Mouse (Mus musculus) common myeloid progenitor, adult 5-6 weeks (primary cell): ENCODE results near the gene Nrip3. TPM values are rescaled to one million over a fixed set of nuclear protein-coding genes. Genes with fewer than 3 reads are reported as not detected.

ENCODE experiments used
- ATAC-seq: replicated peaks from 2 replicates; pipeline ENCODE4 v1.8.0; 2016; ENCODE audit warnings: low read depth, mild to moderate bottlenecking, moderate TSS enrichment, inconsistent platforms; ENCODE audit not compliant: poor library complexity, severe bottlenecking
- total RNA-seq: library from RNA; stranded (forward); fragments of 200-1000, 187-1606 nt; gene quantifications from 2 replicates; pipeline ENCODE4 v1.2.3, GENCODE M21; 2017

Gene Nrip3
- 0.41 and 0.44 TPM in 2 replicates for total RNA-seq

DNA sequence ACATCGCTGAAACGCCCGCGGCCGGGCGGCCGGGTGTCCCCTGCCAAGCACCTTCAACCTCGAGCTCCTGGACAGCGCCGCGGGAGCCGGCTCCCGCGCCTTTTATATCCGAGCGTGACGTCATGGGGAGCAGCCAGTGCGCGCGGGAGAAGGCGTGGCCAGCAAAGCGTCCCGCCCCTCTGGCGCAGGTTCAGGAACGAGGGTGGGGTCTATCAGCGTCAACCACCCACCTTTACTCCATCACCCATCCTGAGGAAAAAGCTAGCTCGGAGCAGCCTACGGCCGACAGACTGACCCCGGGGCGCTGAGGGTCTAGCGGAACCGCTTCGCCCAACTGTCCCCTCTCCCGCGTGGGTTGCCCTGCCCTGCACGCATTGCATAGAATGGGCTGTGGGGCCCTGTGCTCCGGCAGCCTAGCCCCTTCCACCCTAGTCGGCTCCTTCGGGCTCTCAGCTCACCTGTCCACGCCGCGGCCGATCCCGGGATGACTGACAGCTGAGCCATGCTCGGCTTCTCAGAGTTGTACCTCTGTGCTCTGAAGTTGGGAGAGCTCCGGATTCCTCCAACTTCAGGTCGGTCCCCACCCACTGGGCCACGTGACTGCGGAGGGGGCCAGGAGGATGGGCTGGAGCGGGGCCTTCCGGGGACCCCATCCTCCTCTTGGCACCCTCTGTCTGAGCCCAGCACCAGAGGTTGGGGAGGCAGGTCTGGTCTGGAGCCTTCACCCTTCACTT lies at the start of gene Nrip3:
Gene Nrip3 (minus strand): TSS at position 556 of the 734 bp plus-strand sequence.
- peak; percentile 69 for ATAC-seq

GRCm38 (mm10) chr7:109831376-109831775 lies 49.6 kb upstream of the Nrip3 start:
- ATAC-seq, result no peak

GRCm38 (mm10) chr7:109826911-109827310 lies 45.1 kb upstream of the Nrip3 start:
- no peak for ATAC-seq

GRCm38 (mm10) chr7:109825293-109825692 lies 43.5 kb upstream of the Nrip3 start:
- no peak for ATAC-seq

- ATAC-seq, result 0 out of 2 replicates have a peak, but pooled peaks have one; percentile 20
These were observed 36.8 kb upstream of the Nrip3 start for GRCm38 (mm10) chr7:109818600-109818999.

DNA sequence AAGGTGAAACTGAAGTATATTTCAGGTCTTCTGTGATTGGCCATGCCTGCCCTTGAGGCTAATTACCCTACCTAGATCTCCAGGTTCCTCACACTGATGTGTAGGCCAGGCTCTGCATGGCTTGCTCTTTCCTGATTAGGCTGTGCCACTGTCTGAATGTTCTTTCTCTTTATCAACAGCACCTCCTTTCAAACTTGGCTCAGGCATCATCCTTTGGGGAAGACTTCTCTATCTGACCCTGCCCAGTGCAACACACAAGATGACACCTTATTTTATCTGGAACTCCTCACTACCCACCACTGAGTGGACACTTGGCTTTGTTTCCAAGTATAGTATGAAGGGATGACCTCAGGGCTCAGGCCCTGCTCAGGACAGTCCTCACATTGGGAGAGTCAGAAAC lies 36.1 kb upstream of the Nrip3 start:
- ATAC-seq, result peak; percentile 80

GRCm38 (mm10) chr7:109813330-109814140 lies 31.7 kb upstream of the Nrip3 start:
- ATAC-seq, result no peak

DNA sequence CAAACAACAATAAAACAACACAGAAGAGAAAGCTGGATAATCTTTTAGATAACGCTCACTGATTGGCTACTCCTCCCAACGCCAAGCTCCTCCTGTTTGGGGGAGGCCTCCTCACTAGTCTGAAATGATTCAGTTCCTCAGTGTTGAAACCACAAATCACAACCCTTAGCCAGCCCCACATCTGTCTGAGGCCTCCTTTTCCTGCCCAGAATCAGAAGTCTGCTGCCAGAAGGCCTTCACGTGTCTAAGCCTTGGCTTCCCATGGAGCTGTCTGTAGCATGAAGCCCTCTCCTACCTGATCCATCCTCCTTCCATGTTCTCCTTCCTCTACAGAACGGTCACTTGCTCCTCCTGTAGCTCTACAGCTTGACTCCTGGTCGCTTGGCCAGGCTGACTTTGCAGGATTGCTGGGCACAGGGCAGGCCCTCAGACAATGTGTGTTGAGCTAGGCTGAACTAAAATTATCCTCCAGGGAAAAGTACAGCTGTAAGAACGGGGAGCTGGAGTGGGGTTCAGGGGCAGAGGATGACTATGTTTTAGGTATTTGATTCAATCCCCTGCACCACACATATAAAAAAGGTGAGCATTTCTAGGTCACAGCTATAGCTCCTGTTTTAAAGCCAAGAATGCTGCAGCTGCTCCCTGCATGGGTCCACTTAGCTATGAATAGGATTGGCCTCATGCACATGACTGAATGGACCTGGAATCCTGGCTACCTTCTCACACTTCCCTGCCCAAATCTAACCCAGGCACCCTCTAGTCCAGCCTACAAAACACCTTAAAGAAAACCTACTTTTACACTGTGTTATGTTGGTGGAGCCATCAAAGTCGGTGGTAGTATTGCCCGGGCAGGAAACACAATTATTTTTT lies 26.0 kb upstream of the Nrip3 start:
- peak; percentile 58 for ATAC-seq

- peak; percentile 77 for ATAC-seq
These were observed 23.0 kb upstream of the Nrip3 start for GRCm38 (mm10) chr7:109804843-109805242.

DNA sequence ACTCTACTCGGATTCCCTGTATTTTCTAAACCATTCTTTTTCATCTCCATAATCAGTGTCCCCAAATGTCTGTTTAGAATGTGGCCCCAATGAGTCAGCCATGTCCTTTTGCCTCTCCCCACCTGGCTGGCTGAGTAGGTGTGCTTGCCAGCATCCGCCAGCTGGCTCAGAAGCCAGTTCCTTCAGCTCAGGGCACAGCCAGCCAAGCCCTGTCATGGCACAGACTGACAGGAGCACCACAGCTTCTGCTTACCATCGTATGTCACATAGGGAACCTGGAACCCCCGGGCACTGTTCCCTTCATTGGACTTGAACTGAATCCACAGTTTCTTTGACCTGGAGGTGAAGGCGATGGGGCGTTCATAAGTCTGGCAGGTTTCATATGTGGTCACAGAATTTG lies 22.5 kb upstream of the Nrip3 start:
- no peak for ATAC-seq

DNA sequence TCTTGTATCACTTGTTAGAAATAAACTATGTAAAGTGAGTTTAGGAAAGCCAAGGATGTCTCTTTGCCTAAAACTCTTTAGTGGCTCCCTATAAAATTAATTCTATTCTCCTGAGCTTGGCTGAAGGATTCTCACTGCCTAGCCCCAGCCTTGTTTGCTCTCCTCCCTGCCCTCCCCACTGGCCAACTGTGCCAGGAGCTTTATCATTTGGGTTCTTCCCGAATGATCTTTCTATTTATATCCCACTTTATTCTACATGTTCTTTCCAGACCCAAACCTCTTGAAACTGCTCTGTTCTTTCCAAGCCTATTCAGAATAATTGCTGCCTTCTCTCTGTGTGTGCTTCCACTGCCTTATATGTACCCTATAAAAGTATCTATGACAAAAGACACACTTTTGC lies 21.7 kb upstream of the Nrip3 start:
- ATAC-seq, result no peak

- ATAC-seq, result no peak
These were observed 18.8 kb upstream of the Nrip3 start for GRCm38 (mm10) chr7:109800626-109801025.

GRCm38 (mm10) chr7:109799168-109799567 lies 17.3 kb upstream of the Nrip3 start:
- ATAC-seq, result no peak

DNA sequence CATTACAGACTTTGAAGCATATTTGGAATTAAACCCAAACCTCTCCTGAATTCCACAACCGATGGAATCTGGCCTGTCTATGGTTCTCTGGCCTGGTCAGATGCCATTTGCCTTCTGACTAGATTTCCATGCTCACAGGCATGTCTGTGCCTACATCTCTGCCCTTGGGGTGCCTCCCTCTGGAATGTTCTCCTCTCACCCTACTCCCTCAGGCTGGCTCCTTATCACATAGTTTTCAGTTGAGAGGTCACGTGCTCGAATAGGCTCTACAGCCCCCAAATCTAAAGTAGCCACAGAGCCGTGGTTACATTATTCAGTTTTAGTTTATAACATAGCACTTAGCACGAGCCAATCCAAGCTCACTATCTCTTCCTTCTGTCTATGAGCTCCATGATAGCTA lies 13.7 kb upstream of the Nrip3 start:
- ATAC-seq, result no peak

DNA sequence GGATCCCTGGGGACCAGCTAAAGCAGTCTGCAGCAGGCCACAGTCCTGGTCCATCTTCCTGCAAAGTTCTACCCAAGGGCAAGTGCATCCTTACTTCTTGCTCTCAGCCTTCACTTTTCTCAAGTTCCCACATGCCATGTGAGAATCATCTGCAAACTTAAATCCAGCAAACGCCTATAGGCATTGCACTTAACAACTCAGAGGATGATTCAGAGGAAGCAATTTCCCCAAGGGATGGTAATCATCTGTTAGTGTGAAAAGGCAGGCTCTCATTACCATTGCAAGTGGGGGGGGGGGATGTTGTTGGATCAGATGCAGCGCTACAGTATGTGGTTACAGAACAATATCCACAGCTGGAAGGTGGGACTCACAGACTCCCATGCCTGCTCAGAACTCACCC lies 12.7 kb upstream of the Nrip3 start:
- no peak for ATAC-seq

DNA sequence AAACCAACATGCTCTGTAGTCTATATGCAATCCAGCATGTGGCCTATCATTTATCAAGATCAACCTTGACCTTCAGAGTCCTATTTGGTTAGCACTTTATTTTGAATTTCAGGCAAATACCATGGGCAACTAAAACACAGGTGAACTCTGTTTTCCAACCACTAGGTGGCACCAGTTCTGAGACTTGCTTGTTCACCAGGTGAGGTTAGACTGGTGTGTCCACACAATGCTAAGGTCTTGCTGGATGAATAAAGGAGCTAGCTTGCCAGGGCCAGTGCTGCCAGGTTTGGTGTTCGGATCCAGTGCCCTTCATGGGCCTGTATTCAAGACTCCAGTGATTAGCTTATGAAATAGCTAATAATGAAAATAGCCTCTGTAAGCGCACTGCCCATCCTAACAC lies 10.9 kb upstream of the Nrip3 start:
- peak; percentile 71 for ATAC-seq

DNA sequence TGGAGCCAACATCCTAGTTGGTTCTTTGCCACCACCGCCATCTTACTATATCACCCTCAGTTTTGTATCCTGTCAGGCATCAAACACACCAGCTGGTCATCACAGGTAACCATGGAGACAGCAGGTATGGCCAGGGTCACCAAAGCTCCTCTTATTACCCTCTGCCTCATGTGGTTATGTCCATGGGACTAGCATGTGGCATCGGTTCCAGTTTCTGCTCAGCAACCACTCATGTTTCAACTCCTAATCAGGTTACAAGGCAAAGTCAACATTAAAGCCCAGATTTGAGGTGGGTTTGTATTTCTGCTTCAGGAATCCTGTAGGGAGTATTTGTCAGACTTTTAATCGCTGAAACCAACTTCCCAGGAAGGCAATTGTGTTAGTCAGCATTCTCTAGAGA lies 9.0 kb upstream of the Nrip3 start:
- ATAC-seq, result no peak

- ATAC-seq, result peak; percentile 80
These were observed 6.0 kb upstream of the Nrip3 start for GRCm38 (mm10) chr7:109787860-109788259.

DNA sequence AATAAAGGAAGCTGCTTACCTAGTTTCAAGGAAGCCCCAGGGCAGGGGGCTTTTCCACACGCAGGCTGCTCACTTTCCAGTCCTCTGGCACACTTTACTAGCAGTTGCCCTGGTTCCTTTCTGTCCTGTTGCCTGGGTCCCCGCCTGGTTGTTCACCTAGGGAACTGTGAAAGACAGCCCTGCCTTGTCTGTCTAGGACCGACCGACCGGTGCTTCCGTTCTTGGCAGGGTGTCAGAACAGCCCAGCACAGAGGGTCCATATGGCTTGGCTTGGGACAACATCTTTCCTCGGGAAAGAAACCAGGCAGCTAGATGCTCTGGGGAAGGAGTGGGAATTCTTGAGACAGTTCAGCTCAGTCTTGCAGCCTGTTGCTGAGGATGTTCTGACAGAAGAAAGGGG lies 1.5 kb upstream of the Nrip3 start:
- no peak for ATAC-seq

- peak; percentile 61 for ATAC-seq
These were observed 747 bp downstream of the Nrip3 start for GRCm38 (mm10) chr7:109781087-109781469.
